Mouse (Mus musculus): ENCODE data around the gene Gm4559. TPM values are rescaled to one million over a fixed set of nuclear protein-coding genes. Genes with fewer than 3 reads are reported as not detected.
"Not testable (repeated sequence)": the region's sequence is repeated elsewhere in the genome, so short reads cannot be mapped to it uniquely, and the experiment has no call there.

The Gm4559 gene
- polyA plus RNA-seq, 1 experiment from 2014 or later = not detected

DNA sequence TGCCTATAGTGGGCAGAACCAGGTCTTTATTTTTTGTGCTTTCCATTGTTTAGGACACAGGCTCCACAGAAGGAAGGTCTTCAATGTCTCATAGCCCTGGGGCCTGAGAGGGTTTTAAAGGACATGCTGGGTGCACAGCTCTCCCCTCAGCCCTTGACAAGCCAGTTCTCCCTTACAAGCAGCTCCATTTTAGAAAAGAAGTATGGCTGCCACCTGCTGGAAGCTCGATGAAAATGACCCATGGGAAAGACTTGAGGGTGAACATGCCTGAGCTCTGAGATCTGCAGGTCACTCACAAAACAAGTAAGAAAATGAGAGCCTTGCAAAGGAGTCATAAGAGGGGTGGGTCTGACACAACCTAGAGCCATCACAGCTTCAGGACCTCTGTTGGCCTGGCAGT is 24.3 kb downstream of the Gm4559 start:
- 3% methylated on average over 1 of the region's 1 CpGs for WGBS

DNA sequence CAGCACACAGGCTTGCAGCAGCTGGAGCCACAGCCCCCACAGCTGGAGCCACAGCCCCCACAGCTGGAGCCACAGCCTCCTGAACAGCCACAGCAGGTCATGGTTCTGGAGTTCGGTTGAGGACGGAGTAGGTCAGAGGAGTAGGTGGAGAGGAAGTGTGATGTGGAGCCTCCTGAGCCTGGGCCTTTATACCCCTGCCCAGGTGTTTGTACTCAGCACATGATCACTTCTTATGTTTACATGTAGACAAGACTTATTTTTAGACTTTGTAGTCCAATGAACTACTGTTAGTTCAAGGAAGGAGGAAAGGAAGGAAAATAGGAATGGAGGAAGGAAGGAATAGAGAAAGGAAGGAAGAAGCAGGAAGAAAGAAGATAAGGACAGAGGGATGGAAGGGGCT is 33.2 kb downstream of the Gm4559 start, which contains the start of gene Gm40460:
Gene Gm40460, minus strand, starts transcription at position 101 of the 400 bp plus-strand sequence.
- H3K9ac ChIP-seq = no peak within 1 kb of the TSS
- no peaks in the 10 kb centered on the region for H3K36me3 ChIP-seq
- H3K27me3 ChIP-seq = no peaks in the 10 kb centered on the region
- H3K4me1 ChIP-seq (replicated peaks) = no peaks in the 10 kb centered on the region
- no peak within 1 kb of the TSS for H3K4me3 ChIP-seq
- no peak within 1 kb of the TSS for H3K4me2 ChIP-seq
- no peaks in the 10 kb centered on the region for H3K9me3 ChIP-seq
- no peak for ATAC-seq (ENCODE audit: low FRiP score, low read depth)
- 55% methylated on average over 2 of the region's 2 CpGs for WGBS
- no peak within 1 kb of the TSS for H3K27ac ChIP-seq (replicated peaks)

More for the DNA sequence above, 24.3 kb downstream of the Gm4559 start:
- Histone ChIP-seq H3K4me1 (replicated peaks) (no peaks in the 10 kb centered on the region), H3K36me3 (no peaks in the 10 kb centered on the region), H3K27me3 (no peaks in the 10 kb centered on the region), H3K9me3 (no peaks in the 10 kb centered on the region), H3K4me2 (no peak overlapping the region), H3K9ac (no peak overlapping the region), H3K27ac (replicated peaks) (no peak overlapping the region), H3K4me3 (no peak overlapping the region)
- no peak for ATAC-seq (ENCODE audit: low FRiP score, low read depth)

DNA sequence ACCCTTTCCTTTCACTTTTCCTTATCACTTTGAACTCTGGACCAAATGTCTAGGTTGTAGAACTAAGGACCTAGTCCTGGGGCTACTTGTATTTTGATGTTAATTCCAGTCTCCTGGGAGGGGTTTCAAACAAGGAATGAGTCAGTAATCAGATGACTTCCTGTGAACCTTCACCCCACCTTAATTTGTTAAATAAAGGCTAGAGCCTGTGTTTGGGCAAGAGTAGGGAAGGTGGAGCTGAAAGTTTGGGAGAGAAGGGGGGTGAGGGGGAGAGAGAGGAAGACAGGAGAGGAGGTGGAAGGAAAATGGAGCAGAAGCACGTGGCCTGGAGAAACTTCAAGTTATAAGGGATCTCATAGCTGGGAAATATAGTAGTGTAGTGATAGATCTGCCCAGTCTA is 42.6 kb downstream of the Gm4559 start:
- ATAC-seq (ENCODE audit: low FRiP score, low read depth) = no peak
- no peak overlapping the region for H3K4me2 ChIP-seq
- H3K4me3 ChIP-seq = no peak overlapping the region
- H3K36me3 ChIP-seq = no peaks in the 10 kb centered on the region
- no peaks in the 10 kb centered on the region for H3K27me3 ChIP-seq
- H3K4me1 ChIP-seq (replicated peaks) = no peaks in the 10 kb centered on the region
- no peak overlapping the region for H3K27ac ChIP-seq (replicated peaks)
- 26% methylated on average over 1 of the region's 1 CpGs for WGBS
- no peak overlapping the region for H3K9ac ChIP-seq
- H3K9me3 ChIP-seq = no peaks in the 10 kb centered on the region

DNA sequence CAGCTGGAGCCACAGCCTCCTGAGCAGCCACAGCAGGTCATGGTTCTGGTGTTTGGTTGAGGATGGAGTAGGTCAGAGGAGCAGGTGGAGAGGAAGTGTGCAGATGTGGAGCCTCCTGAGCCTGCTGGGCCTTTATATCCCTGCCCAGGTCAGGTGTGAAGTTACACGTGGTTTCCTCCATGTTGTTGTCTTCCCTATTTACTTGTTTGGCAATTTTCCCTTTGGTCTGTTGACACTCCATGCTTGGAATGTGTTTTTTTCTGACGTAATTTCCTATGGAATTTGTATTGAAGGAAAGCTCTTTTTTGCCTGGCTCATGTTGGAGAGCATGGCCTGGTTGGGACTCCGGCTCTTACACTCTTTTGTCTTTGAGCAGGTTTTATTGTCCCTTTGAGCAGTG is 44.3 kb downstream of the Gm4559 start, which contains the start of gene Krtap5-5:
Gene Krtap5-5, minus strand, starts transcription at position 101 of the 400 bp plus-strand sequence.
- 59% methylated on average over 3 of the region's 3 CpGs for WGBS
- not testable (repeated sequence) for ATAC-seq (ENCODE audit: low FRiP score, low read depth)

DNA sequence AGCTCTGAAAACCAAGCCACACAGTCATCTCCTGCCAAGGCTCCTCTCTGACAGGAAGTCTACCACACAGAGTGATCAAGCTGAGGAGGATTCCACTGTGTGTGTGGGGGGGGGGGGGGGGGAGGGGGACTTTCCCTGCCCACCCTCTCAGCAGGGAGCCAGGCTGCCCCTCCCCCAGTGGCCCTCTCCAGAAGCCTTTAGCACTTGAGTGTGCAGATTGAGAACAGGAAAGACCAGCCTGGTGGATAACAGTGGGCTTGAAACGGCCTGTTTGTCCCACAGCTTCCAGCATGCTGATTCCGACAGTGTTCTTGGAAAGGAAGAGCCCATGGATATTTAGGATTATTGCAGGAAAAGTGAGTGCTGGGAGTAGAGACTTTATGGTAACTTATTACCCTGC is 49.6 kb downstream of the Gm4559 start:
- H3K36me3 ChIP-seq = no peaks in the 10 kb centered on the region
- H3K4me2 ChIP-seq = no peak overlapping the region
- ATAC-seq (ENCODE audit: low FRiP score, low read depth) = no peak

More for the DNA sequence above, 44.3 kb downstream of the Gm4559 start, which contains the start of gene Krtap5-5:
- H3K27me3 ChIP-seq; H3K36me3 ChIP-seq; H3K9ac ChIP-seq; H3K4me1 ChIP-seq (replicated peaks); H3K4me3 ChIP-seq; H3K9me3 ChIP-seq; H3K27ac ChIP-seq (replicated peaks); H3K4me2 ChIP-seq: not testable (repeated sequence)

More for the DNA sequence above, 49.6 kb downstream of the Gm4559 start:
- Histone ChIP-seq H3K27ac (replicated peaks) (no peak overlapping the region), H3K27me3 (no peaks in the 10 kb centered on the region), H3K9me3 (no peaks in the 10 kb centered on the region), H3K4me3 (no peak overlapping the region), H3K4me1 (replicated peaks) (no peaks in the 10 kb centered on the region), H3K9ac (no peak overlapping the region)
- whole genome bisulfite sequencing = 59% methylated on average over 2 of the region's 2 CpGs

Other genes starting within 250 kb of the Gm4559 start
- 50.8 and 53.4 TPM in 2 replicates for gene Mob2, start 213.3 kb downstream of the Gm4559 start, polyA plus RNA-seq (2015; fragmentation: Nextera tagmentation; extraction: Ambion mirVana)
- gene Dusp8, start 178.5 kb downstream of the Gm4559 start, polyA plus RNA-seq (2015; fragmentation: Nextera tagmentation; extraction: Ambion mirVana) = 117 and 134 TPM in 2 replicates
- gene Gm45618, start 153.6 kb downstream of the Gm4559 start, polyA plus RNA-seq (2015; fragmentation: Nextera tagmentation; extraction: Ambion mirVana) = 0.43 TPM in 1 of 2 replicates, not detected in the other
- gene Gm39115, start 138.3 kb downstream of the Gm4559 start, polyA plus RNA-seq (2015; fragmentation: Nextera tagmentation; extraction: Ambion mirVana) = not detected in 2 replicates
- not detected in 2 replicates for gene Gm45337, start 129.8 kb downstream of the Gm4559 start, polyA plus RNA-seq (2015; fragmentation: Nextera tagmentation; extraction: Ambion mirVana)
- gene Gm29735, start 117.2 kb downstream of the Gm4559 start, polyA plus RNA-seq (2015; fragmentation: Nextera tagmentation; extraction: Ambion mirVana) = not detected in 2 replicates
- 0.14 TPM in 1 of 2 replicates, not detected in the other for gene Gm4553, start 108.6 kb downstream of the Gm4559 start, polyA plus RNA-seq (2015; fragmentation: Nextera tagmentation; extraction: Ambion mirVana)
- not detected in 2 replicates for gene Krtap5-2, start 98.4 kb downstream of the Gm4559 start, polyA plus RNA-seq (2015; fragmentation: Nextera tagmentation; extraction: Ambion mirVana)
- not detected in 2 replicates for gene Gm10153, start 84.0 kb downstream of the Gm4559 start, polyA plus RNA-seq (2015; fragmentation: Nextera tagmentation; extraction: Ambion mirVana)
- not detected in 2 replicates for gene Krtap5-3, start 73.0 kb downstream of the Gm4559 start, polyA plus RNA-seq (2015; fragmentation: Nextera tagmentation; extraction: Ambion mirVana)
- not detected in 2 replicates for gene Gm7579, start 62.5 kb downstream of the Gm4559 start, polyA plus RNA-seq (2015; fragmentation: Nextera tagmentation; extraction: Ambion mirVana)
- gene Krtap5-5, start 44.4 kb downstream of the Gm4559 start, polyA plus RNA-seq (2015; fragmentation: Nextera tagmentation; extraction: Ambion mirVana) = not detected in 2 replicates
- gene Gm40460, start 33.3 kb downstream of the Gm4559 start, polyA plus RNA-seq (2015; fragmentation: Nextera tagmentation; extraction: Ambion mirVana) = not detected in 2 replicates
- gene Gm2431, start 16.0 kb downstream of the Gm4559 start, polyA plus RNA-seq (2015; fragmentation: Nextera tagmentation; extraction: Ambion mirVana) = not detected in 2 replicates
- gene Krtap5-1, start 22.8 kb upstream of the Gm4559 start, polyA plus RNA-seq (2015; fragmentation: Nextera tagmentation; extraction: Ambion mirVana) = not detected in 2 replicates
- not detected in 2 replicates for gene Krtap5-4, start 29.2 kb upstream of the Gm4559 start, polyA plus RNA-seq (2015; fragmentation: Nextera tagmentation; extraction: Ambion mirVana)
- 8.4 and 8.7 TPM in 2 replicates for gene Ifitm10, start 99.4 kb upstream of the Gm4559 start, polyA plus RNA-seq (2015; fragmentation: Nextera tagmentation; extraction: Ambion mirVana)
- 1.9 TPM in 1 of 2 replicates, not detected in the other for gene Gm49369, start 108.3 kb upstream of the Gm4559 start, polyA plus RNA-seq (2015; fragmentation: Nextera tagmentation; extraction: Ambion mirVana)
- 300 and 306 TPM in 2 replicates for gene Ctsd, start 113.7 kb upstream of the Gm4559 start, polyA plus RNA-seq (2015; fragmentation: Nextera tagmentation; extraction: Ambion mirVana)
- gene Syt8, start 160.5 kb upstream of the Gm4559 start, polyA plus RNA-seq (2015; fragmentation: Nextera tagmentation; extraction: Ambion mirVana) = not detected in 2 replicates
- 0.79 and 1.4 TPM in 2 replicates for gene Tnni2, start 167.4 kb upstream of the Gm4559 start, polyA plus RNA-seq (2015; fragmentation: Nextera tagmentation; extraction: Ambion mirVana)
- gene Lsp1, start 186.4 kb upstream of the Gm4559 start, polyA plus RNA-seq (2015; fragmentation: Nextera tagmentation; extraction: Ambion mirVana) = 4.5 and 7.6 TPM in 2 replicates
- gene Tnnt3, start 224.5 kb upstream of the Gm4559 start, polyA plus RNA-seq (2015; fragmentation: Nextera tagmentation; extraction: Ambion mirVana) = 3.3 and 3.6 TPM in 2 replicates

All from hindbrain, embryonic 15.5 days (tissue).